Mouse (Mus musculus): ENCODE measurements at regions not wholly inside any gene's neighbourhood (a gene's known extent, or its start where the extent isn't known, plus 50 kb on each side); places are given as distances from the start of the nearest gene placed in this dataset.

DNA sequence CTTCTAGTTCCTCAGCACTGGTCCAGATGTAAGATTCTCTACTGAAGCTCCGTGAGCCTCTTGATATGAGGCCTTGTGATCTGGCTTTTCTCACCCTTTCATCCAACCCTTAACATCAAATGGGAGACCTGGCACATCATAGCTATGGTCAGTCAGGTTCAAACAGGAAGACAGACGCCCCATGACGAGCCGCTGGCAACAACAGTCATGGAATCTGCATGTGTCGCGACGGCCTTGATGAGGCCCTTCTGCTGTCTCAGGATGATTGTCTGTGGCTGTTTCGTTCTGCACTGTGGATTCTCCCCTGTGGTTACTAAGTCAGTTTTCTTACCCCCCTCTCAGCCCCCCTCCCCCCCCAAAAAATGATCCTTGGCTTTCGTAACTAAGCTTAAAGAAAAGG is 144.9 kb downstream of the Ndfip2 start:
- no peak for DNase-seq (ENCODE audit: low spot score)
- no peaks in the 10 kb centered on the region for H3K9me3 ChIP-seq (ENCODE audit: control insufficient read depth, low read length)
- no peaks in the 10 kb centered on the region for H3K27me3 ChIP-seq (replicated peaks; ENCODE audit: control insufficient read depth, insufficient read depth, low read length)
- H3K36me3 ChIP-seq (ENCODE audit: control insufficient read depth, insufficient read depth, low read length) = no peaks in the 10 kb centered on the region
- no peak for ATAC-seq (replicated peaks; ENCODE audit: low FRiP score, low TSS enrichment, low read depth)
- H3K9ac ChIP-seq (ENCODE audit: low read length) = no peak overlapping the region
- H3K4me1 ChIP-seq (replicated peaks; ENCODE audit: control insufficient read depth, insufficient read depth, low read length) = no peaks in the 10 kb centered on the region
- no peak overlapping the region for H3K4me3 ChIP-seq (ENCODE audit: low read depth, low read length)
- 73% methylated on average over 9 of the region's 9 CpGs for WGBS
- H3K27ac ChIP-seq (ENCODE audit: low read depth) = no peak overlapping the region
- no peak overlapping the region for H3K4me2 ChIP-seq (ENCODE audit: low read length)

DNA sequence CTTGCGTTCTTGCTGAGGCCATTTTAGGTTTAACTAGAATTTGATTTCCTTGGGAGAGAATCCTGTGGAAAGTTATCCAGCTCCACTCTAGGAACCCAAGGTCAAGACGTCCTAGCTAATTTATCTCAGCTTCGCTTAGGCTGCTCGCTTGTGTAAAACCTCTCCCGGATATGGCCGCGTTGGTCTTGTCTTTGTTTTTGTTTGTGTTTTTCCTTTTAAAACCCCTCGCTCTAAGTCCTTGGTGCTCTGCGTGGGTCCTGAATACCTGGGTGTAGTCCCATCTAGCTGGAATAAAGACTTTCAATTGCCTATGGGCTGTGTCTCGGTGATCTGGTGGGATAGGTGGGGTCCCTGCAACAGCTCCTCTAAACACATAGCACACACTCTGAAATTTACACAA is 144.2 kb downstream of the Ndfip2 start:
- WGBS = 94% methylated on average over 10 of the region's 10 CpGs
- no peaks in the 10 kb centered on the region for H3K27me3 ChIP-seq (replicated peaks; ENCODE audit: control insufficient read depth, insufficient read depth, low read length)
- no peak for ATAC-seq (replicated peaks; ENCODE audit: low FRiP score, low TSS enrichment, low read depth)

DNA sequence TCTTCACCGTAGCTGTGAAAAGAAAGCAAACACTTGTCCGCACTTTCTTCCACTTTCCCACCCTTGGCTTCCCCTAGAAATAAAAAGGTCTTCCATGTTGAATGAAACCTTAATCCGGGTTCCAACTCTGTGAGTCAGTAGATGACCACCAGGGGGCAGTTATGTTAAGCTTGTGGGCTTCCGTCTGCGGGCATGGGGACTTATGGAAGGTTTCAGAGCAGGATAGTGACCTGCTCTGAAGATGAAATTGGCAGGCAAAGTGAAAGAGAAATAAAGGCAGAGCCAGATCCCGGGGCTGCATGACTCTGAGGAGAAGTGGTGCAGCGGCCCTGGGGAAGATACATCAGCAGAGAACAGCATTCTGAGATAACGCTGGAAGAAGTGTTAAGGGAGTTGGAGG is 139.1 kb downstream of the Ndfip2 start:
- Histone ChIP-seq H3K9ac (ENCODE audit: low read length) (no peak overlapping the region), H3K4me1 (replicated peaks; ENCODE audit: control insufficient read depth, insufficient read depth, low read length) (no peaks in the 10 kb centered on the region), H3K36me3 (ENCODE audit: control insufficient read depth, insufficient read depth, low read length) (no peaks in the 10 kb centered on the region), H3K9me3 (ENCODE audit: control insufficient read depth, low read length) (no peaks in the 10 kb centered on the region), H3K4me3 (ENCODE audit: low read depth, low read length) (no peak overlapping the region), H3K27me3 (replicated peaks; ENCODE audit: control insufficient read depth, insufficient read depth, low read length) (no peaks in the 10 kb centered on the region), H3K27ac (ENCODE audit: low read depth) (no peak overlapping the region), H3K4me2 (ENCODE audit: low read length) (peak overlapping the region; percentile 25; the same call in 1 of the 2 replicates)
- 21% methylated on average over 8 of the region's 8 CpGs for WGBS
- DNase-seq (ENCODE audit: low spot score) (peak; percentile 85), ATAC-seq (replicated peaks; ENCODE audit: low FRiP score, low TSS enrichment, low read depth) (peak; percentile 40; the same call in 1 of the 2 replicates)

More for the DNA sequence above, 144.2 kb downstream of the Ndfip2 start:
- DNase-seq (ENCODE audit: low spot score) = no peak
- Histone ChIP-seq H3K4me3 (ENCODE audit: low read depth, low read length) (no peak overlapping the region), H3K4me1 (replicated peaks; ENCODE audit: control insufficient read depth, insufficient read depth, low read length) (no peaks in the 10 kb centered on the region), H3K9ac (ENCODE audit: low read length) (no peak overlapping the region), H3K9me3 (ENCODE audit: control insufficient read depth, low read length) (no peaks in the 10 kb centered on the region), H3K36me3 (ENCODE audit: control insufficient read depth, insufficient read depth, low read length) (no peaks in the 10 kb centered on the region), H3K4me2 (ENCODE audit: low read length) (no peak overlapping the region), H3K27ac (ENCODE audit: low read depth) (no peak overlapping the region)

DNA sequence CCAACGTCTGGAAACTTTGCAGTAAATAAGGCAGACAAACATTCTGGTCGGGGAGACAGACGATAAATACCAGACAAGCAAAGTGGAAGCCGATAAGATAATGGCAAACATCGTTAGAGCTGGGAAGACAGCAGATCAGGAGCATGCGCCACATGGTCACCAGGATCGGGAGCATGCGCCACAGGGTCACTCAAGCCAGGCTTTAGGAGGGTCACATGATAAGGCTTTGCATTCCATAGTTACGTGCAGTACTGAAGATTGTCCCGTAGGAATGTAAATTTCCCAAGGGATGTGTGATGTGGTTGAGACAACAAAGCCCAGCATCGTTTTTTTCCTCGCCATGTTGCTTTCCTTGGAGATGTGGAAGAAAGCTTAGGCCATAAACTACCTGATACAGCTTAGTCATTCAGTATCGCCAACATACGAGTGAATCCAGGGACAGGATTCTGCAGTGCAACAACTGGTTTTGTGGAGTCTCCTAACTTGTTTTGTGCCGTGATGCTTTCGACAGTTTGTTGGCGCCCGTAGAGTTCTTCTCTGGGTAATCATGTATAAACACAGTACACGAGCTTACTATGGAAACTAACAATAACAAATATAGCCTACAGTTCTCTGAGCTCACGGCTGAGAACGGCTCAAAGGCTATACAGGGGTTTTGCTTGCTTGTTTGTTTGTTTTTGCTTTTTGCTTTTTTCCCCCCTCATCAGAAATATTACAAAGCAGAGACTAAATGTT is 133.9 kb downstream of the Ndfip2 start:
- Histone ChIP-seq H3K27me3 (replicated peaks; ENCODE audit: control insufficient read depth, insufficient read depth, low read length) (no peaks in the 10 kb centered on the region), H3K9ac (ENCODE audit: low read length) (no peak overlapping the region), H3K4me2 (ENCODE audit: low read length) (no peak overlapping the region), H3K9me3 (ENCODE audit: control insufficient read depth, low read length) (no peaks in the 10 kb centered on the region), H3K27ac (ENCODE audit: low read depth) (no peak overlapping the region), H3K4me3 (ENCODE audit: low read depth, low read length) (no peak overlapping the region), H3K36me3 (ENCODE audit: control insufficient read depth, insufficient read depth, low read length) (no peaks in the 10 kb centered on the region), H3K4me1 (replicated peaks; ENCODE audit: control insufficient read depth, insufficient read depth, low read length) (no peaks in the 10 kb centered on the region)
- no peak for DNase-seq (ENCODE audit: low spot score)
- 63% methylated on average over 21 of the region's 21 CpGs for WGBS
- ATAC-seq (replicated peaks; ENCODE audit: low FRiP score, low TSS enrichment, low read depth) = no peak

DNA sequence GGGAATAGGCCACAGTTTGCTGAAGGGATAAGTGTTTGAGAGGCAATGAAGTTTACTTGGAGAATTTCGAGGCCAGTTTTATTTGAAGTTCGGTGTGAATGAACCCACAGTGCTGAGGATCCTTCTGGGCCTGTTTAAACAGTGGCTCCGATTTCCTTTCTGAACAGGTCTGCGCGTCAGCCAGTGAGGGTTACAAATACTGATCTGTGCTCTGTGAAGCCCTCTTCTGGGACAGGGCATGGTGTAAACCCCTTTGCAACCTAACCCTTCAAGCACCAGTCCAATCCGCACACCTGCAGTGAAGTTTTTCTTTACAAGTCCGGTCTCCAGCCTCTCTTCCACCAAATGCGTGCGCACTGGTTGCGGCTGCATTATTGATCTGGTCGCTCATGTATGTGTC is 133.1 kb downstream of the Ndfip2 start:
- Histone ChIP-seq H3K9me3 (ENCODE audit: control insufficient read depth, low read length) (no peaks in the 10 kb centered on the region), H3K27me3 (replicated peaks; ENCODE audit: control insufficient read depth, insufficient read depth, low read length) (no peaks in the 10 kb centered on the region), H3K36me3 (ENCODE audit: control insufficient read depth, insufficient read depth, low read length) (no peaks in the 10 kb centered on the region), H3K4me2 (ENCODE audit: low read length) (no peak overlapping the region), H3K4me3 (ENCODE audit: low read depth, low read length) (no peak overlapping the region), H3K9ac (ENCODE audit: low read length) (no peak overlapping the region), H3K4me1 (replicated peaks; ENCODE audit: control insufficient read depth, insufficient read depth, low read length) (no peaks in the 10 kb centered on the region), H3K27ac (ENCODE audit: low read depth) (no peak overlapping the region)
- DNase-seq (ENCODE audit: low spot score) (no peak), ATAC-seq (replicated peaks; ENCODE audit: low FRiP score, low TSS enrichment, low read depth) (no peak)
- WGBS = 81% methylated on average over 11 of the region's 11 CpGs

DNA sequence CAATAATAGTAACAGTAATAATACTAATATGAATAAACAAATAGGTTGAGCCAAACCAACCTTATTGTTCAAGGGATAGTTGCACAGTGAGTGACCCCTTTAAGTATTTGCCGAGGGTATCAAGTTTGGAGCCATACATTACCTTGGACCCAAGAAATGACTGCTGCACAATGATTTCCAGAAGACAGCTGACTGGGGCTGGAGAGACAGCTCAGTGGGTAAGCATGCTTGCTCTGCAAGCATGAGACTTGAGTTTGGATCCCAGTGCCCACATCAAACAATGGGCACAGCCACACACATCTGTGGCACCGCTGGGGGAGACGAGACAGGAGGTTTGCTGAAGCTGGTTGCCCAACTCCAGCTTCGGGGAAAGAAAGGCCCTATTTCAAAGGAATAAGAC is 126.7 kb downstream of the Ndfip2 start:
- ATAC-seq (replicated peaks; ENCODE audit: low FRiP score, low TSS enrichment, low read depth) = no peak
- no peak for DNase-seq (ENCODE audit: low spot score)
- no peak overlapping the region for H3K4me2 ChIP-seq (ENCODE audit: low read length)
- H3K4me1 ChIP-seq (replicated peaks; ENCODE audit: control insufficient read depth, insufficient read depth, low read length) = no peaks in the 10 kb centered on the region
- H3K36me3 ChIP-seq (ENCODE audit: control insufficient read depth, insufficient read depth, low read length) = no peaks in the 10 kb centered on the region
- WGBS = 88% methylated on average over 4 of the region's 4 CpGs
- no peak overlapping the region for H3K27ac ChIP-seq (ENCODE audit: low read depth)
- H3K4me3 ChIP-seq (ENCODE audit: low read depth, low read length) = no peak overlapping the region
- H3K9me3 ChIP-seq (ENCODE audit: control insufficient read depth, low read length) = no peaks in the 10 kb centered on the region
- H3K9ac ChIP-seq (ENCODE audit: low read length) = no peak overlapping the region
- no peaks in the 10 kb centered on the region for H3K27me3 ChIP-seq (replicated peaks; ENCODE audit: control insufficient read depth, insufficient read depth, low read length)

DNA sequence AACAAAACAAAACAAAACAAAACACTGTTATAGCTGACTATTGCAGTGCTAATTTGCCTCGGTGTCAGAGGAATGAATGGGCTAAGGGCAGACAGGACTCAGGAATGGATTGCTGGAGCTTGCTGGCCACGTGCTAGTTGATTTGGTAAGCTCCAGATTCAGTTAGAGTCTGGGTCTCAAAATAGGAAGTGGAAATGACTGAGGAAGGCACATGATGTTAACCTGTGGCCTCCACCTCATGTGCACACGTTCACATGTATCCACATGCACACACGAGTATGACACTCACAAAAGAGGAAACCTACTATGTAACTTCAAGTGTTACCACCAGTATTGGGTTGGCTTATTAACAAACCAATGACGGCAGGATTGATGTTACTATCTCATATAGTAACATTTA is 125.0 kb downstream of the Ndfip2 start:
- WGBS = 74% methylated on average over 5 of the region's 5 CpGs
- no peak overlapping the region for H3K27ac ChIP-seq (ENCODE audit: low read depth)

DNA sequence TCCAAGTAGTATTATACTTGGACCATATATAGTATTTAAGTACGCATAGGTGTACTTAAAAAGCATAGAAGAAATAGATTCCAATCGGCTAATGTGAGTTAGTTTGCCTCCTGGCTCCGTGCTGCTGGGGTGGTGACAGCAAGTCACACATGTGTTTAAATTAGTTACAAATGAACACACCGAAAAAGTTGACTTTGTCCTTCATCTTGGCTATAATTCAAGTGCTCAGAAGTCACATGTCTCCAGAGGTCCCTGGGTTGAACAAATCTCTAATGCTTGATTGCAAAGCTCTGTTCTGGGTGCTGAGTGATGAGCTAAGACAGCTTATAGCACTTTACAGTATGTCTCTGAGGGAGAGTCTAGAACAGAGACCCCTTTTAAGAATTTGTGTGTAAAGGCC is 121.7 kb downstream of the Ndfip2 start:
- no peak overlapping the region for H3K27ac ChIP-seq (ENCODE audit: low read depth)
- peaks cover 19% of the 10 kb centered on the region for H3K4me1 ChIP-seq (replicated peaks; ENCODE audit: control insufficient read depth, insufficient read depth, low read length)
- DNase-seq (ENCODE audit: low spot score) (no peak), ATAC-seq (replicated peaks; ENCODE audit: low FRiP score, low TSS enrichment, low read depth) (no peak)
- 64% methylated on average over 4 of the region's 4 CpGs for WGBS
- no peak overlapping the region for H3K4me2 ChIP-seq (ENCODE audit: low read length)
- H3K9me3 ChIP-seq (ENCODE audit: control insufficient read depth, low read length) = no peaks in the 10 kb centered on the region
- H3K9ac ChIP-seq (ENCODE audit: low read length) = no peak overlapping the region
- H3K27me3 ChIP-seq (replicated peaks; ENCODE audit: control insufficient read depth, insufficient read depth, low read length) = no peaks in the 10 kb centered on the region
- no peak overlapping the region for H3K4me3 ChIP-seq (ENCODE audit: low read depth, low read length)
- no peaks in the 10 kb centered on the region for H3K36me3 ChIP-seq (ENCODE audit: control insufficient read depth, insufficient read depth, low read length)

More for the DNA sequence above, 125.0 kb downstream of the Ndfip2 start:
- Histone ChIP-seq H3K4me2 (ENCODE audit: low read length) (no peak overlapping the region), H3K36me3 (ENCODE audit: control insufficient read depth, insufficient read depth, low read length) (no peaks in the 10 kb centered on the region), H3K9ac (ENCODE audit: low read length) (no peak overlapping the region), H3K4me1 (replicated peaks; ENCODE audit: control insufficient read depth, insufficient read depth, low read length) (peaks cover 4% of the 10 kb centered on the region; the same call in 1 of the 2 replicates), H3K27me3 (replicated peaks; ENCODE audit: control insufficient read depth, insufficient read depth, low read length) (no peaks in the 10 kb centered on the region), H3K9me3 (ENCODE audit: control insufficient read depth, low read length) (no peaks in the 10 kb centered on the region), H3K4me3 (ENCODE audit: low read depth, low read length) (no peak overlapping the region)
- no peak for DNase-seq (ENCODE audit: low spot score)
- no peak for ATAC-seq (replicated peaks; ENCODE audit: low FRiP score, low TSS enrichment, low read depth)

DNA sequence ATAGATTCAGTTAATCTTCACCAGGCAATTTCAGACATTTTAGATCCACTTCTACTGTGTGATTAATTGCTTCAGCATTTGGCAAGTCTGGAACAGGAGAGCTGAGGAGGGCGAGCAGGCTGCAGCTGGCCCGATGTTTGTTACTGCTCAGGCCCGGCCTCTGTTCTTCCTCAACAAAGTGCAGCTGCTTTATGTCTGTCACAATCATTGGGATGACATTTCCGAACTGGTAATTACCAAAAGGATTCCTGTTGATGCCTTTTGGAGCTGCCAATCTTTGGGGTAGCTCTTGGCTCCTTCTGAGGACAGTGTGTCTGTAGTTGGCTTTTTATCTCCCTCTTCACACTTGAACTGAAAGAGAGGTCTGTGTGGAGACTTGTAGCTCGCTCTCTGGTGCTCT is 119.4 kb downstream of the Ndfip2 start:
- 22% methylated on average over 5 of the region's 5 CpGs for WGBS
- Histone ChIP-seq H3K9me3 (ENCODE audit: control insufficient read depth, low read length) (no peaks in the 10 kb centered on the region), H3K36me3 (ENCODE audit: control insufficient read depth, insufficient read depth, low read length) (no peaks in the 10 kb centered on the region), H3K4me3 (ENCODE audit: low read depth, low read length) (no peak overlapping the region), H3K27ac (ENCODE audit: low read depth) (peak overlapping the region; percentile 38), H3K4me1 (replicated peaks; ENCODE audit: control insufficient read depth, insufficient read depth, low read length) (peaks cover 19% of the 10 kb centered on the region), H3K9ac (ENCODE audit: low read length) (no peak overlapping the region), H3K27me3 (replicated peaks; ENCODE audit: control insufficient read depth, insufficient read depth, low read length) (no peaks in the 10 kb centered on the region), H3K4me2 (ENCODE audit: low read length) (no peak overlapping the region)
- peak; percentile 63 for DNase-seq (ENCODE audit: low spot score)
- peak; percentile 86; the same call in 1 of the 2 replicates for ATAC-seq (replicated peaks; ENCODE audit: low FRiP score, low TSS enrichment, low read depth)
